Mouse (Mus musculus) retina, postnatal 7 days (tissue): ENCODE results near the gene Cd300lb.

Experiments
- DNase-seq: peaks from one replicate; pipeline ENCODE4 v3.0.0-alpha.2; 2012; ENCODE audit warnings: low read depth, low spot score

The Cd300lb gene

GRCm38 (mm10) chr11:114883251-114883789 lies 50.9 kb downstream of the Cd300lb start:
- no peak for DNase-seq

DNA sequence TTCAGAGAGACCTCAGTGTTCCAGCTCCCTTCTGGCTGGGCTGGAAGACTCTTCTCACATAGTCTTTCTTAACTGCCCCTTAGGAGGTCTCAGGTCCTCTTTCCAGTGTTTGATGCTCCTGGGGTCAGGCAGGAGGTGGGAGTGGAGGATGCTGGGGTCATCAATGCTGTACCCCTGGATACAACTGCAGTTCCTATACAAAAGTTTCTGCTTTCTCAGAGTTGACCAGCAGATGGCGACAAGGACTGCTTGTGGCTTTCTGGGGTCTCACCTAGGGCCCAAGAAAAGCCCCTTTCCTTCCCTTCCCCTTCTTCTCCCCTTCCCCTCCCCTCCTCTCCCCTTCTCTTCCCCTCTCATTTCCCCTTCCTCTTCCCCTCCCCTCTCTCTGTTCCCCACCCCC lies 53.6 kb downstream of the Cd300lb start:
- peak; percentile 37 for DNase-seq

GRCm38 (mm10) chr11:114880185-114880584 lies 54.0 kb downstream of the Cd300lb start:
- no peak for DNase-seq

DNA sequence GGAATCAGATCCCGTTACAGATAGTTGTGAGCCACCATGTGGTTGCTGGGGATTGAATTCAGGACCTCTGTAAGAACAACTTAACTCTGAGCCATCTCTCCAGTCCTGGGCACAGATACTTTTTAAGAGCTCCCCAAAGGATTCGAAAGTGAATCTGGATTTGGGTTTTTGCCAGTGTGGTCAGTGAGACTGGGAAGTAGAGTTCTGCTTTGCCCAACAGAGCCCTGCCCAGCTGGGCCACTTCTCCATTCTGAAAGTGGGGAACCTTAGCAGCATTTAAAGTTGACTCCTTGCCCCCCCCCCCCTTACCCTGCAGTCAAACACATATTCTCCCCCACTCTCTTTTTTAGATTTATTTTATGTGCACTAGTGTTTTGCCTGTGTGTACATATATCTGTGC lies 54.5 kb downstream of the Cd300lb start:
- DNase-seq: no peak

DNA sequence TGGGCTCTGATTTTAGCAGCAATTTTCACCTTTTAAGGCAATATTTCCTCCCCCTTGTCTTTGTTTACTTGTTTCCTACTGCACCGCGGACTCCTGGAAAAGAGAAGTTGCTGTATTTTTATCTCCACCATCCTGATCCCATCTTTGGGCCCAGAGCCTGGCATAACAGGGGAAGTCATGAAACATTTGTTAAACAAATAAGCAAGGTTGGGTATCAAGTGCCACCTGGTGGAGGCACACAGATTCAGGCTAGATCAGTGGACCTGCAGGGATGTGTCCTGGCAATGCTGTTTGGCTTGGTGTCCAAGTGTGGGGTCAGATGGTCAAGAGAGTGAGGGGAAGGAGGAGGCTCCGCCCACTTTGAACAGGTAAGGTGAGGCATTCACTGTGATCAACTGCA lies 57.0 kb downstream of the Cd300lb start:
- DNase-seq: peak; percentile 31

DNA sequence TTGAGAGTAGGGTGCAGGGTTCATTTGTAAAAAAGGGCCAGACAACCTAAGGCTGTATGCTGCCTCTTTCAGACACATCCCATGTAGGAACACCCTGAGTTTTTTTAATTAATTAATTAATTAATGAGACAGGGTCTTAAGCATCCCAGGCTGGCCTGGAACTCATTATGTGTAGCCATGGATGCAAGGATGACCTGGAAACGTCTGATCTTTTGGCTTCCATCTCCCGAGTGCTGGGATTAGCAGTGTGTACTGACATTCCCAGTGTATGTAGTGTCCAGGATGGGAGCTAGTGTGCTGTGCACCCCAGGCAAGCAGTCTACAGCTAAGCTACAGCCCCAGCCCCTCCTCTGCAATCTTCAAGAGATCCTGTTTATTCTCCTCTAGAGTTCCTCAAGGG lies 57.6 kb downstream of the Cd300lb start:
- no peak for DNase-seq

DNA sequence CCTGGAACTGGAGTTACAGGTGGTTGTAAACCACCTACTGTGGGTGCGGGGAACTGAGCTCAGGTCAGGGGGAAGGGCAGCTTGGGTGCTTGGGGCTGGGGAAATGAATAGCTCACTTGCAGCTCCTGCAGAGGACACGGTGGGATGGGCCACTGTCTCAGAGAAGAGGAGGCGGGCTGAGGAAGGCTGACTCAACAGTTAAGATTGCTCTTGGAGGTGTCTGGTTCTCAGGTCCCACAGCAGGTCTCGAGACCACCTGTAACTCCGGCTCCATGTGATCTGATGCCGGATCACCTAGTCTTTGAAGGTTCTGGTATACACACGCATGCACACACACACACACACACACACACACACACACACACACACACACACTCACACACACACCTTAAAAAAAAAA lies 58.0 kb downstream of the Cd300lb start:
- DNase-seq: no peak

DNA sequence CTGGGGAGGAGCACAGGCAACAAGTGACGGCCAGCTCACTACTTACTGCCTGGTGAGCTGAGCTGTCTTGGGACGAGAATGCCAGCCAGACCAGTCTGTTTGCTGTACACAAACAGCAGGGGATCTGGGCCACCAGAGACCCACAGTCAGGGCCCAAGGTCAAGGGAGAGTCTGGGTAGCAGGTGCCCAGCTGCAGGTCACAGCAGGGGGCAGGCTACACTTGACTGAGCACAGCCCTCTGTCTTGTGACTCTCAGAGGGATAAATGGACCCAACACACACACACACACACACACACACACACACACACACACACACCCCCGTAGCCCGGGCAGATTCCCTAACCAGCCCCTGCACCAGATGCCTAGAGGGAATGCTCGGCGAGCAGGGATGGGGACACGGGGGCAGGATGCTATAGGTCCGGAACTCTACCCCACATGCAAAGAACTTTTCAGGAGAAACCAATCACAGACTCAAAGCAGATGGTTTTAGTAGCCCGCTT lies 58.8 kb downstream of the Cd300lb start:
- no peak for DNase-seq

GRCm38 (mm10) chr11:114874226-114875145 lies 59.7 kb downstream of the Cd300lb start:
- no peak for DNase-seq

DNA sequence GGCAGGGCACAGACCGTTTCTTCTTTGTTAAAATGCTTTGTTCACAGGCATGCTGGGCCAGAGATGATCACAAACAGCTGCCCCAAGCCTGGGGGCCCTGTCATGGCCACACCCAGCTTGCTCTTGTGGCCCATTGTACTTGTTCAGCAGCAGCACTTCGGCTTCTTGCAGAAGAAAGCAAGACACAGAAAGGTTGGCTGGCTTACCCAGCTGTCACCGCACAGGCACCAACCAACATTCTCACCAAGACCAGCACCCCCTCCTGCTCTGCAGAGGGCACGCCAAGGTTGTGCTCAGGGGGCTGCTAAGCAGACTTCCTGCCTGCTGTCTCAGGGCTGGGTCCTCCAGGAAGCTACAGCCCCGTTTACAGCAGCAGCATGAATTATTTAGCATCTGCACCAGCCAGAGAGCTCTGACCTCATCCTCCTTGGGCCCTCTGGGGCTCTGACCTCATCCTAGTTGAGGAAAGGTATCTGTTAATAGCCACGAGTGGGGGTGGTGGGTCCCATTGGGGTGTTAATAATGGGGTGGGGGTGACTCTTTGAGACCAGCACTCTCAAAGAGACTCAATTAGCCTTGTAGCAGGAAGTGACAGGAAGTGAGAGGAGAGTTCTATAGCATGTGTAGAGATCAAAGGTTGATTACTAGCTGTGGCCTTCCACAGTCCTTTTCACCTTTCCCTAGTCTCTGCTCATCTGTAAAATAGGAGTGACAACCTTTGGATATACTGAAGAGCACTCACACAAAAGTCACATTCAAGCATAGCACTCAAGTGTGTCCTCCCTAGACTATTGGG lies 61.0 kb downstream of the Cd300lb start:
- DNase-seq: no peak
